Mouse (Mus musculus) hindbrain, postnatal 0 days (tissue): ENCODE data around the gene Slc30a9. TPM values are rescaled to one million over a fixed set of nuclear protein-coding genes. Genes with fewer than 3 reads are reported as not detected.

ENCODE experiments used
- ATAC-seq: fragments of 200-750 bp; cut with Nextera tagmentation; 2 replicates; pipeline ENCODE4 v1.8.0; 2017; ENCODE audit warnings: mild to moderate bottlenecking, moderate TSS enrichment, moderate library complexity
- DNase-seq: peaks from one replicate; pipeline ENCODE4 v3.0.0-alpha.2; 2015; ENCODE audit warnings: low spot score
- H3K27ac ChIP-seq: fragments of 300-500 bp; sonication (generic); 2 replicates; pipeline ENCODE4 v1.5.1; 2014; ENCODE audit warnings: mild to moderate bottlenecking
- H3K27me3 ChIP-seq: fragments of 300-500 bp; sonication (generic); 2 replicates; pipeline ENCODE4 v1.6.1; 2014; ENCODE audit warnings: low read length, mixed read lengths; ENCODE audit not compliant: insufficient read depth
- H3K36me3 ChIP-seq: fragments of 300-500 bp; sonication (generic); 2 replicates; pipeline ENCODE4 v1.6.1; 2014; ENCODE audit warnings: low read length, mixed read lengths; ENCODE audit not compliant: insufficient read depth
- H3K4me1 ChIP-seq: fragments of 300-500 bp; sonication (generic); 2 replicates; pipeline ENCODE4 v1.6.1; 2014; ENCODE audit warnings: antibody characterized with exemption, low read length, mixed read lengths; ENCODE audit not compliant: insufficient read depth
- H3K4me2 ChIP-seq: fragments of 300-500 bp; sonication (generic); 2 replicates; pipeline ENCODE4 v1.6.1; 2014; ENCODE audit warnings: low read depth, mild to moderate bottlenecking, low read length, moderate library complexity, mixed read lengths
- H3K4me3 ChIP-seq: fragments of 300-500 bp; sonication (generic); 2 replicates; pipeline ENCODE4 v1.5.1; 2014; ENCODE audit warnings: low read length
- H3K9ac ChIP-seq: fragments of 300-500 bp; sonication (generic); replicated peaks from 2 replicates; pipeline ENCODE4 v1.6.1; 2014; ENCODE audit warnings: mild to moderate bottlenecking, low read length, moderate library complexity, mixed read lengths
- H3K9me3 ChIP-seq: fragments of 300-500 bp; sonication (generic); 2 replicates; pipeline ENCODE4 v1.6.1; 2016; ENCODE audit warnings: low read length, mixed read lengths
- CTCF ChIP-seq: IDR thresholded peaks from 2 replicates; pipeline ENCODE4 v1.5.1; 2016; ENCODE audit warnings: antibody characterized with exemption, control low read depth, low read depth
- whole genome bisulfite sequencing: fragments of 180-500 bp; shearing (Covaris S2); extraction: QIAGEN DNeasy Blood & Tissue Kit; methylation state at CpG from one replicate; pipeline ENCODE4 v1.1.7; 2014; 5-methylcytosine and 5-hydroxymethylcytosine counted together
- polyA plus RNA-seq: library from polyadenylated mRNA; unstranded; fragments of >200 nt; fragmentation: Nextera tagmentation; extraction: Ambion mirVana; gene quantifications from 2 replicates; pipeline ENCODE4 v1.2.1, GENCODE M21; 2015
- total RNA-seq: library from RNA; depleted of rRNA; stranded (reverse); fragments of >200 nt; gene quantifications from 2 replicates; pipeline ENCODE4 v1.2.3, GENCODE M21; 2014

The Slc30a9 gene
- total and polyA plus RNA-seq, 2 experiments from 2014 or later, result 90.5 to 175 TPM

GRCm38 (mm10) chr5:67269309-67269708 is 37.4 kb upstream of the Slc30a9 start:
- ATAC-seq, result no peak
- H3K27me3 ChIP-seq, result no peaks in the 10 kb centered on the region
- H3K4me1 ChIP-seq, result no peaks in the 10 kb centered on the region
- H3K27ac ChIP-seq, result no peak overlapping the region
- TF ChIP-seq CTCF, result no peak
- no peaks in the 10 kb centered on the region for H3K9me3 ChIP-seq
- no peak for DNase-seq
- H3K4me3 ChIP-seq, result no peak overlapping the region
- 91% methylated on average over 8 of the region's 8 CpGs for WGBS
- H3K9ac ChIP-seq, result no peak overlapping the region
- peaks cover 23% of the 10 kb centered on the region; the same call in 1 of the 2 replicates for H3K36me3 ChIP-seq
- H3K4me2 ChIP-seq, result no peak overlapping the region

GRCm38 (mm10) chr5:67279407-67279806 is 27.3 kb upstream of the Slc30a9 start:
- DNase-seq (no peak), ATAC-seq (no peak)
- Histone ChIP-seq H3K9ac (no peak overlapping the region), H3K9me3 (no peaks in the 10 kb centered on the region), H3K27ac (no peak overlapping the region), H3K4me3 (no peak overlapping the region), H3K27me3 (no peaks in the 10 kb centered on the region), H3K4me1 (no peaks in the 10 kb centered on the region), H3K36me3 (peaks cover 11% of the 10 kb centered on the region; the same call in 1 of the 2 replicates), H3K4me2 (no peak overlapping the region)
- TF ChIP-seq CTCF, result no peak
- 94% methylated on average over 9 of the region's 9 CpGs for WGBS

- ATAC-seq (no peak), DNase-seq (no peak)
- peaks cover 16% of the 10 kb centered on the region; the same call in 1 of the 2 replicates for H3K36me3 ChIP-seq
- H3K27me3 ChIP-seq, result no peaks in the 10 kb centered on the region
- no peak overlapping the region for H3K27ac ChIP-seq
- no peak overlapping the region for H3K4me2 ChIP-seq
- H3K9me3 ChIP-seq, result no peaks in the 10 kb centered on the region
- WGBS, result 97% methylated on average over 4 of the region's 4 CpGs
- no peaks in the 10 kb centered on the region for H3K4me1 ChIP-seq
- TF ChIP-seq CTCF, result no peak
- no peak overlapping the region for H3K9ac ChIP-seq
- no peak overlapping the region for H3K4me3 ChIP-seq
Measured at GRCm38 (mm10) chr5:67279840-67280239, 26.9 kb upstream of the Slc30a9 start.

- no peaks in the 10 kb centered on the region for H3K27me3 ChIP-seq
- H3K4me1 ChIP-seq, result no peaks in the 10 kb centered on the region
- no peak overlapping the region for H3K9ac ChIP-seq
- ATAC-seq (no peak), DNase-seq (no peak)
- H3K9me3 ChIP-seq, result no peaks in the 10 kb centered on the region
- H3K27ac ChIP-seq, result no peak overlapping the region
- peaks cover 21% of the 10 kb centered on the region; the same call in 1 of the 2 replicates for H3K36me3 ChIP-seq
- no peak for TF ChIP-seq CTCF
- WGBS, result 94% methylated on average over 4 of the region's 4 CpGs
- H3K4me3 ChIP-seq, result no peak overlapping the region
- no peak overlapping the region for H3K4me2 ChIP-seq
Measured at GRCm38 (mm10) chr5:67280400-67280799, 26.4 kb upstream of the Slc30a9 start.

- no peak overlapping the region for H3K9ac ChIP-seq
- H3K4me2 ChIP-seq, result no peak overlapping the region
- ATAC-seq, result no peak
- no peak overlapping the region for H3K27ac ChIP-seq
- no peak overlapping the region for H3K4me3 ChIP-seq
- no peaks in the 10 kb centered on the region for H3K27me3 ChIP-seq
- DNase-seq, result no peak
- H3K9me3 ChIP-seq, result no peaks in the 10 kb centered on the region
- WGBS, result 88% methylated on average over 3 of the region's 3 CpGs
- no peaks in the 10 kb centered on the region; the same call in none of the 2 replicates for H3K36me3 ChIP-seq
- H3K4me1 ChIP-seq, result no peaks in the 10 kb centered on the region
- no peak for TF ChIP-seq CTCF
Measured at GRCm38 (mm10) chr5:67295029-67295428, 11.7 kb upstream of the Slc30a9 start.

- DNase-seq (no peak), ATAC-seq (no peak)
- Histone ChIP-seq H3K36me3 (no peaks in the 10 kb centered on the region; the same call in none of the 2 replicates), H3K27me3 (no peaks in the 10 kb centered on the region), H3K4me1 (no peaks in the 10 kb centered on the region), H3K9me3 (no peaks in the 10 kb centered on the region), H3K4me2 (no peak overlapping the region), H3K9ac (no peak overlapping the region), H3K4me3 (no peak overlapping the region), H3K27ac (no peak overlapping the region)
- TF ChIP-seq CTCF, result no peak
- WGBS, result 81% methylated on average over 6 of the region's 6 CpGs
Measured at GRCm38 (mm10) chr5:67295682-67296081, 11.1 kb upstream of the Slc30a9 start.

GRCm38 (mm10) chr5:67296171-67296570 is 10.6 kb upstream of the Slc30a9 start:
- no peaks in the 10 kb centered on the region for H3K27me3 ChIP-seq
- H3K4me2 ChIP-seq, result no peak overlapping the region
- H3K4me3 ChIP-seq, result no peak overlapping the region
- H3K27ac ChIP-seq, result no peak overlapping the region
- H3K9ac ChIP-seq, result no peak overlapping the region
- no peak for ATAC-seq
- no peaks in the 10 kb centered on the region for H3K4me1 ChIP-seq
- no peaks in the 10 kb centered on the region; the same call in none of the 2 replicates for H3K36me3 ChIP-seq
- no peaks in the 10 kb centered on the region for H3K9me3 ChIP-seq
- TF ChIP-seq CTCF, result no peak
- no peak for DNase-seq
- 93% methylated on average over 1 of the region's 1 CpGs for WGBS
